Mouse (Mus musculus): ENCODE measurements around the gene Dctn3.

- TF ChIP-seq CTCF (conservative IDR thresholded peaks at IDR 0.05; ENCODE audit: insufficient read depth, insufficient read length, low read depth, low read length) (no peak), POLR2A (IDR thresholded peaks at IDR 0.05; ENCODE audit: low read depth, low read length) (no peak)
Observed at GRCm38 (mm10) chr4:41712421-41713196, 10.4 kb downstream of the Dctn3 start.
